Mouse (Mus musculus) neural tube, embryonic 14.5 days (tissue): ENCODE measurements at regions not wholly inside any gene's neighbourhood (a gene's known extent, or its start where the extent isn't known, plus 50 kb on each side); places are given as distances from the start of the nearest gene placed in this dataset.
A peak's percentile ranks its signal among the peaks of the same experiment; 100 is the strongest.

ENCODE experiments used
- ATAC-seq: fragments of 200-750 bp; cut with Nextera tagmentation; 2 replicates; pipeline ENCODE4 v1.8.0; 2017; ENCODE audit warnings: low read depth, mild to moderate bottlenecking, moderate TSS enrichment, moderate library complexity
- H3K27ac ChIP-seq: fragments of 300-500 bp; sonication (generic); 2 replicates; pipeline ENCODE4 v1.5.1; 2014; ENCODE audit warnings: low read depth, mild to moderate bottlenecking, control low read depth, low read length, moderate library complexity, mixed read lengths
- H3K27me3 ChIP-seq: fragments of 300-500 bp; sonication (generic); 2 replicates; pipeline ENCODE4 v1.6.1; 2014; ENCODE audit warnings: low read length; ENCODE audit not compliant: control insufficient read depth, insufficient read depth
- H3K36me3 ChIP-seq: fragments of 300-500 bp; sonication (generic); 2 replicates; pipeline ENCODE4 v1.6.1; 2014; ENCODE audit warnings: low read length, mixed read lengths; ENCODE audit not compliant: control insufficient read depth, insufficient read depth
- H3K4me1 ChIP-seq: fragments of 300-500 bp; sonication (generic); 2 replicates; pipeline ENCODE4 v1.6.1; 2014; ENCODE audit warnings: low read length; ENCODE audit not compliant: control insufficient read depth, insufficient read depth
- H3K4me2 ChIP-seq: fragments of 300-500 bp; sonication (generic); 2 replicates; pipeline ENCODE4 v1.6.1; 2014; ENCODE audit warnings: mild to moderate bottlenecking, low read depth, low read length, control low read depth
- H3K4me3 ChIP-seq: fragments of 300-500 bp; sonication (generic); 2 replicates; pipeline ENCODE4 v1.5.1; 2014; ENCODE audit warnings: low read depth, low read length, control low read depth, mixed read lengths
- H3K9ac ChIP-seq: fragments of 300-500 bp; sonication (generic); replicated peaks from 2 replicates; pipeline ENCODE4 v1.6.1; 2014; ENCODE audit warnings: low read depth, mild to moderate bottlenecking, control low read depth, low read length, mixed read lengths
- H3K9me3 ChIP-seq: fragments of 300-500 bp; sonication (generic); 2 replicates; pipeline ENCODE4 v1.6.1; 2016; ENCODE audit warnings: low read length; ENCODE audit not compliant: control insufficient read depth
- WGBS: fragments of 180-500 bp; shearing (Covaris S2); extraction: QIAGEN DNeasy Blood & Tissue Kit; methylation state at CpG from one replicate; pipeline ENCODE4 v1.1.7; 2014; 5-methylcytosine and 5-hydroxymethylcytosine counted together

DNA sequence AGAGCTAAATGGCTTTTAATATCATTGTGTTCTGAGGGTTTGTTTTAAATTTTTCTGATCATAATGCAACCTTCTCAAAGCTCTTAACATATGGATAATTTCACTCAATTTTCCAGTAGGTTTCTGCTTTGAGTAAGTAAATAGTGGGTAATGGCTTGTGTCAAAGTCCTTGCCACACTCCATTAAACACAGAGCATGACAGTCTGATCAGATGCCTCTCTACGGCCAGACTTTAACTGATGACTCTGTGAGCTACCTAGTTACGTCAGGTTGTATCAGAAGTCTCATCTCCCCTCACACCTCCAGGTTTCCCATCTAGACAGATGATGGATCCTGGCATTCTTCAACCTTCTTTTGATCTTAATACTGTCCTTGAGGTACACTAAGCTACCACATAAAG is 316.4 kb downstream of the Efnb2 start:
- Histone ChIP-seq H3K27me3 (no peaks in the 10 kb centered on the region), H3K9me3 (no peaks in the 10 kb centered on the region), H3K36me3 (no peaks in the 10 kb centered on the region), H3K9ac (no peak overlapping the region), H3K4me3 (no peak overlapping the region), H3K4me2 (no peak overlapping the region), H3K4me1 (no peaks in the 10 kb centered on the region), H3K27ac (no peak overlapping the region)
- WGBS: 36% methylated on average over 2 of the region's 2 CpGs
- ATAC-seq: no peak

DNA sequence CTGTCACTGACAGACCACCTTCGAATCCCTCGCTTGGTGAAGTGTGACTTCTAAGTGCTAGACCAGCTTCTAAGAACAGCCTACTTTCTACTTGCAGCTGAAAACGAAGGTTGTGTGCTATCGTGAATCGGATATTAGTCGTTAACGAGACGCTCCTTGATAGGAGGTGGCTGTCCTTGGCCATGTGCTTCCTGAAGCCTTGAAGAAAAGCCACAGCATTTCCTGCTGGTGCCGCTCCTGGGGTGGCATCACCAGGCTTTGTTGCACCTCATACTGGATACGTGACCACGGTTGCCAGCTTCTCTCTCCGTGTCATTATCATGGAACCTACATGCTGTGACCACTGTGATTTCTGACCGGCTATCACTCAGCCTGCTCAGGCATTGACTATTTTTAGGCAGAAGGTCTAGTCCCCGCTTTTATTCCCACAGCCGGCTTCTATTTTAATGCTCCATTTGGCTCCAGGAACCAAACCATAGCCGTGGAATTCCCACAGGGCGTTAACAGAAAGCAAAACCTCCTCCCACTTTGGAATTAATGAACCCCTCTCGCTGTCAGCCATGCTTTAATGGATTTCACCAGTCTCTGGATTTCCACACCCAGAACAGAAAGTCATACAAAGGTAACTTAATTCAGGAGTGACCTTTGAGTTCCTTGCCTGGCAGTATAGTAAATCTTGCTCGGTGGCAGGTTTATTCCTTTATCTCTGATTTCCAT is 325.6 kb downstream of the Efnb2 start:
- WGBS: 36% methylated on average over 19 of the region's 19 CpGs
- Histone ChIP-seq H3K9ac (no peak overlapping the region), H3K4me2 (no peak overlapping the region), H3K9me3 (no peaks in the 10 kb centered on the region), H3K4me1 (peaks cover 3% of the 10 kb centered on the region; the same call in 1 of the 2 replicates), H3K27ac (0 out of 2 replicates have a peak overlapping the region, but pooled peaks have one; percentile 44), H3K27me3 (no peaks in the 10 kb centered on the region), H3K36me3 (no peaks in the 10 kb centered on the region), H3K4me3 (no peak overlapping the region)
- ATAC-seq: peak; percentile 48

DNA sequence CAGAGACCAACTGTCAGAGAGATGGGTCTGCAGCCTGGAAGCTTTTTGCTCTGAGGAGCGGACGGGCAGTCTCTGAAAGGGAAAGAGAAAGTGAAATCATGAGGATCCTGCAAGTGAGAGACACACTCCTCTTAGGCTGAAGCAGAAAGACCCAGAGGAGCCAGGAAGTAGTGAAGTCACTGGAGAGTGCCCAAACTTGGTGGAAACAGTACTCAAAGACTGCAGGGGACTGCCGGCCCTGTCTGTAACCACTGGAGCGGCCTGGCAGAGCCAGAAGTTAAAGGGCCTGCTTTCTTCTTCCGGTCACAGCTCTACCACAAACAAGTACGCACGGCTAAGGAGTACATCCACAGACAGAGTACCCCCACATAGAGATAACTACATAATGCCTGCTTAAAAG is 326.5 kb downstream of the Efnb2 start:
- no peak overlapping the region for H3K9ac ChIP-seq
- ATAC-seq: no peak
- H3K27me3 ChIP-seq: no peaks in the 10 kb centered on the region

DNA sequence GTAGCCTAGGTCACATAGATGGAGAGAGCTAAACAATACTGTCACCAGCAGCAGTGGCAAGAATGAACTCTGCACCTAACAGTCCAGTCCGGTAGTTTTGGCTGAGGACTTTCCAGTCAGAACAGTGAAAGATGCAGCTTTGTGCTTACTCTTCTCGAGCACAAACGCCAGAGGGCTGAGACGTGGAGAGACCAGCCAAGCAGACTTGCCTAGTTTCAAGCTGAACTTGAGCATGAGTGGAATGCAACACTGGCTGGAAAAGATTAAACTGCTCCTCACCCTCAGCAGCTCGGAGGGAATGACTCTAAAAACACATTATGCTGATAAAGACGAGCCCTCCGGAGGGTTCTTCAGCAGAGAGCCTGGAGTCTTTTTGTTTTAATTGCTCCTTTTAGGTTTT is 329.8 kb downstream of the Efnb2 start:
- Histone ChIP-seq H3K4me2 (no peak overlapping the region), H3K4me1 (peaks cover 3% of the 10 kb centered on the region; the same call in 1 of the 2 replicates), H3K27me3 (no peaks in the 10 kb centered on the region), H3K9me3 (no peaks in the 10 kb centered on the region), H3K9ac (no peak overlapping the region), H3K27ac (no peak overlapping the region), H3K36me3 (no peaks in the 10 kb centered on the region), H3K4me3 (no peak overlapping the region)
- ATAC-seq: no peak
- WGBS: 70% methylated on average over 7 of the region's 7 CpGs

More for the DNA sequence above, 326.5 kb downstream of the Efnb2 start:
- Histone ChIP-seq H3K4me1 (peaks cover 3% of the 10 kb centered on the region; the same call in 1 of the 2 replicates), H3K9me3 (no peaks in the 10 kb centered on the region), H3K27ac (no peak overlapping the region), H3K4me2 (no peak overlapping the region), H3K4me3 (no peak overlapping the region), H3K36me3 (no peaks in the 10 kb centered on the region)
- 81% methylated on average over 7 of the region's 7 CpGs for WGBS

DNA sequence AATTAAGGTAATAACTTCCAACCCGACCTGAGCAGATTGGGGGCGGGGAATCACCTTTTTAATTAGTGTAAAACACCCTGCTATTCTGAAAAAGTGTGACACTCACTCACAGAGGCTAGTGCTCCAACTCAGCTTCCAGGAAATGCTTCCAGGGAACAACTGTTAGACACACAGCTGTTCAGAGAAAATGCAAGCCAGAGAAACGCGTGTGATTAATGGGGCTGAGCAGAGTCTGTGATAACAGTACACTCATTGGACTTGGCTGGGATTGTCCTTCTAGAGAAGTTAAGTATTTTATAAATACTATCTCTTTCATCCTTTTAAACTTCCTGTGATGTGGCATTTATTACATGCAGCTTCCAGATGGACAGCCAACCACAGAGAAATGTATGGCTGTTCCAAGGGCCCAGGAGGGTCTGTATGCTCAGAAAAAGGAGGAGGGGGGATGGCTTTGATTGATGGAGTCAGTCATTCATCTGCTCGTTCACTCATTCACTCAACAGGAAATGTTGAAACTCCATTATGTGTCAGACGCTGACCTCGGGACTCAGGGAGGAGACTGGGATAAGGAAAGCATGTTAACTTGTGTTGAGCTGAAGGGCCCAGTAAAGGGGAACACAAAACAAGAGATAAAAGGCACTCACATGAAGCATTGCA is 332.9 kb downstream of the Efnb2 start:
- Histone ChIP-seq H3K9ac (no peak overlapping the region), H3K36me3 (no peaks in the 10 kb centered on the region), H3K9me3 (no peaks in the 10 kb centered on the region), H3K27ac (no peak overlapping the region), H3K4me2 (no peak overlapping the region), H3K4me3 (no peak overlapping the region), H3K4me1 (no peaks in the 10 kb centered on the region), H3K27me3 (no peaks in the 10 kb centered on the region)
- ATAC-seq: 0 out of 2 replicates have a peak, but pooled peaks have one; percentile 58
- WGBS: 30% methylated on average over 7 of the region's 7 CpGs

DNA sequence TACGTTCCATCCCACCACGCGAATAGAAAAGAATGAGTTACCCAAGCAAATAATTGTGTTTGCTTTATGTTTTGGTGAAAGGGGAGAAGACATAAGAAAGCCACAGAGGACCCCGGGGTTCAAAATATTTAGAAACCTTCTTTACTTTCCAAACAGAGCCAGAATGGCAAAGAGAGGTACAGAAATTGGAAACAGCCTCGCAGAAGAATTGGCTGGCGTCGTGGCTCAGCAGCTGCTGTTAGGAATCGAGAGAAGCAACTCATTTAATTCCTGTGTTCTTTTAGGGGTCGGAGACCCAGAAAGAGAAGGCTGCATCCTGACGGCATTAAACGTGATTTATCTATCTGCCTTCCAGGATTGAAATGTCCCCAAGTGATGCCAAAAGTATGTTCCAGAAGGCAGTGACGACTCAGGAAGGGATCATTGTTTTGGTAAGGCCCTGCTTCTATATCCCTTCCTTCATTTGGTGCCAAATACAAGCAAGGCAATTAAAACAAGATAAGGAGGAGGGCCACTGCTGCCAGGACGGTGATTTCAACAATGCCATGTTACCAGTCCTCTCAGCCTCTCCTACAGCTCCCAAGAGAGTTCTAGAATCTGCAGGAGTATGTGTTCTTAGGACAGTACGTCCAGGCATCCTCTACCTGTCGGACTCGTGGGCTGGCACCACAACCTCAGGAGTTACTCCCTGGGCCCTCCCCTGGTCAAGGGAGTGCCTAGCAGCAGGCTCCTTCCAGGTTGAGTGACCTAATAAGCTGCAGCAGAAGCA is 334.8 kb downstream of the Efnb2 start:
- H3K9ac ChIP-seq: no peak overlapping the region
- no peaks in the 10 kb centered on the region for H3K27me3 ChIP-seq
- 53% methylated on average over 16 of the region's 16 CpGs for WGBS

DNA sequence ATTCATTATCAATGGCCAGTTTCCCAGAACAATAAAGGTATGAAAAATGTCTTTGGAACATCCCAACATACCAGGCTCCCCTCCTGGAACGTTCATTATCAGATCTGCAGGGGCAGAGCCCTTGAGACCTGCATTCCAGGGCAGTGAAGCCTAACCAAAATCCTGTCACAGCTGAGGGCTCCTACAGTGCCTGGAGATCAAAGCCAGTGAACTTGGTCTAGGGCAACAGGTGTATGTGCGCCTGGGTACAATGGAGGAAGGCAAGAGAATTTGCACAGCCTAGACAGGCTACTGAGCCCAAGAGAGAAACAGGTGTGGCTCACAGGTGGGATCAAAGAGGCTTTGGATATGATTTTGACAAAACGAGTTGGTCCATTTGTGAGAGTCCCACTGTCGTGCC is 335.6 kb downstream of the Efnb2 start:
- no peak overlapping the region for H3K9ac ChIP-seq
- no peaks in the 10 kb centered on the region for H3K27me3 ChIP-seq
- H3K27ac ChIP-seq: no peak overlapping the region
- no peak overlapping the region for H3K4me2 ChIP-seq
- H3K9me3 ChIP-seq: no peaks in the 10 kb centered on the region
- no peaks in the 10 kb centered on the region for H3K36me3 ChIP-seq
- H3K4me3 ChIP-seq: no peak overlapping the region
- no peak for ATAC-seq
- WGBS: 67% methylated on average over 4 of the region's 4 CpGs
- no peaks in the 10 kb centered on the region for H3K4me1 ChIP-seq

More for the DNA sequence above, 334.8 kb downstream of the Efnb2 start:
- ATAC-seq: no peak
- Histone ChIP-seq H3K9me3 (no peaks in the 10 kb centered on the region), H3K4me3 (no peak overlapping the region), H3K4me2 (no peak overlapping the region), H3K4me1 (no peaks in the 10 kb centered on the region), H3K27ac (no peak overlapping the region), H3K36me3 (no peaks in the 10 kb centered on the region)

DNA sequence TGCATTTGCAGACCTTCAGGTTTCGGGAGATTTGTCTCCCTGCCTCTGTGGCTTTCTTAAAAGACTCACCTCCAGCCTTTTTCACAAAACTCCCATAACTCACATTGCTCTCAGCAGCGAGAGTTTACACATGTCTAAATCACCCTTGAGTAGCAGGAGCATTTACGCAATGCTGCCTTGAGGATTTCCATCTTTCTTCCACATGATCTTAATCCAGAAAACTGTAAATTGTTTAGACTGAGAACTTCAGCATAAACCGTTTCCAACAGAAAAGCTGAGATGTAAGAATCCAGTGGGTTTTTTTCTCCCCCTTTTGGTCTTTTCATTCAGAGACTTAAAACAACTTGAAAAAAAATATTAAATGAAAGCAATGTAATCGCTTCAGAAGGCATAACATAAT is 336.5 kb downstream of the Efnb2 start:
- no peak for ATAC-seq
- Histone ChIP-seq H3K27me3 (no peaks in the 10 kb centered on the region), H3K27ac (no peak overlapping the region), H3K36me3 (no peaks in the 10 kb centered on the region), H3K9ac (no peak overlapping the region), H3K9me3 (no peaks in the 10 kb centered on the region), H3K4me2 (no peak overlapping the region), H3K4me3 (no peak overlapping the region), H3K4me1 (no peaks in the 10 kb centered on the region)
- 58% methylated on average over 5 of the region's 5 CpGs for WGBS

DNA sequence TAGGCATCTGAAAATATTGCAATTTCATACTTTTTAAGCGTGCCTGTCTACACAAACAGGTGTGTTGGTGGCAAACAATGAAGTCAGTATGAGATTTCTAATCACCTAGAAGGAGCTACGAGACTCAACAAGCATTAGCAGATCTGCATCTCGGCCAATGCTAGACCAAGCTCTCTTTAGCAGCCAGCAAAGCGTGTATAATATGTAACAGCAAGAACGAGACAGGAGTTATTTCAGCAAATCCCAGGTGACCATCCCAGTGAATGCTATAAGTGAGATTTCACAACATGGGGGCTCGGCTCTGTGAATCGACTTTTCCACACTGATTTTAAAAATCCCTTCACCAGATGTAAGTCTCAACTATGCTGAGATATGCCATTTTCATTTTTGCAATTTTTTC is 352.8 kb downstream of the Efnb2 start:
- Histone ChIP-seq H3K4me3 (no peak overlapping the region), H3K36me3 (no peaks in the 10 kb centered on the region), H3K4me2 (no peak overlapping the region), H3K27me3 (no peaks in the 10 kb centered on the region), H3K27ac (no peak overlapping the region), H3K9me3 (no peaks in the 10 kb centered on the region), H3K4me1 (no peaks in the 10 kb centered on the region), H3K9ac (no peak overlapping the region)
- WGBS: 57% methylated on average over 7 of the region's 7 CpGs
- ATAC-seq: no peak
